Mouse (Mus musculus) E14TG2a.4 (cell line): ENCODE results near the gene Dhrs4.

ENCODE experiments used
- CTCF ChIP-seq: conservative IDR thresholded peaks from 2 replicates; pipeline ENCODE4 v1.5.1; 2014; ENCODE audit warnings: low read length
- POU5F1 ChIP-seq: IDR thresholded peaks from 2 replicates; pipeline ENCODE4 v1.6.1; 2014; ENCODE audit warnings: low read length, borderline replicate concordance

DNA sequence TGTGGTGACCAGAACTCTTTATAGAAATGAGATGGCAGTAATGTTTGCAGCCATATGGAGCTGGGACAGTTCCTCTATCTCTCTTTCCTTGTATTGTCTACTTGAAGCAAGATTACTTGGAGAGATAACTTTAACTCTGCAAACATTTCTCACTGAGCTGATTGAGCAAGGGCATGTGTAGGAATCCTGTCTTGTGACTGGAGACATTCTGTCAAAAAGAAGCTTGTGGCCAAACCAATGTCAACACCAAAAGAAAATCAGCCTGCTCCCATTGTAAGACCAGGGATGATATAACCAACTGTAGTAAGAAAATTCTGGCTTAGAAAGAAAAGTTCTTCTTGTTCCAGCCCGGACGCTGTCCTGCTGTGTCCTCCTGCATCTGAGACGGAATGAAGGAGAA lies 43.7 kb upstream of the Dhrs4 start:
- TF ChIP-seq CTCF (no peak), POU5F1 (no peak)
